Mouse (Mus musculus) heart, postnatal 0 days (tissue): Measurements from ENCODE around the gene Cx3cr1. TPM values are rescaled to one million over a fixed set of nuclear protein-coding genes. Genes with fewer than 3 reads are reported as not detected.

Experiments
- ATAC-seq: fragments of 200-750 bp; cut with Nextera tagmentation; 2 replicates; pipeline ENCODE4 v1.8.0; 2017; ENCODE audit warnings: low read depth, moderate number of reproducible peaks, moderate library complexity; ENCODE audit not compliant: insufficient read depth
- DNase-seq: peaks from one replicate; pipeline ENCODE4 v3.0.0-alpha.2; 2016; ENCODE audit warnings: low spot score
- H3K27ac ChIP-seq: fragments of 300-500 bp; sonication (generic); 2 replicates; pipeline ENCODE4 v1.5.1; 2014; ENCODE audit warnings: low read depth, mild to moderate bottlenecking
- H3K27me3 ChIP-seq: fragments of 300-500 bp; sonication (generic); 2 replicates; pipeline ENCODE4 v1.6.1; 2014; ENCODE audit warnings: low read length, mixed read lengths; ENCODE audit not compliant: control insufficient read depth, insufficient read depth
- H3K36me3 ChIP-seq: fragments of 300-500 bp; sonication (generic); replicated peaks from 2 replicates; pipeline ENCODE4 v1.6.1; 2014; ENCODE audit warnings: low read length, mixed read lengths; ENCODE audit not compliant: control insufficient read depth, insufficient read depth
- H3K4me1 ChIP-seq: fragments of 300-500 bp; sonication (generic); 2 replicates; pipeline ENCODE4 v1.6.1; 2014; ENCODE audit warnings: antibody characterized with exemption; ENCODE audit not compliant: control insufficient read depth, insufficient read depth
- H3K4me2 ChIP-seq: fragments of 300-500 bp; sonication (generic); 2 replicates; pipeline ENCODE4 v1.6.1; 2014; ENCODE audit warnings: low read depth, mild to moderate bottlenecking, low read length, moderate library complexity
- H3K4me3 ChIP-seq: fragments of 300-500 bp; sonication (generic); 2 replicates; pipeline ENCODE4 v1.5.1; 2014; ENCODE audit warnings: low read depth, low read length
- H3K9ac ChIP-seq: fragments of 300-500 bp; sonication (generic); replicated peaks from 2 replicates; pipeline ENCODE4 v1.6.1; 2014; ENCODE audit warnings: low read depth, low read length, mixed read lengths
- H3K9me3 ChIP-seq: fragments of 300-500 bp; sonication (generic); replicated peaks from 2 replicates; pipeline ENCODE4 v1.6.1; 2016; ENCODE audit warnings: low read length; ENCODE audit not compliant: control insufficient read depth
- CTCF ChIP-seq: IDR thresholded peaks from 2 replicates; pipeline ENCODE4 v1.5.1; 2016; ENCODE audit warnings: antibody characterized with exemption, control low read depth, low read depth
- EP300 ChIP-seq: IDR thresholded peaks from 2 replicates; pipeline ENCODE4 v1.6.1; 2016; ENCODE audit warnings: antibody characterized with exemption, low read depth
- WGBS: fragments of 180-500 bp; shearing (Covaris S2); extraction: QIAGEN DNeasy Blood & Tissue Kit; methylation state at CpG from one replicate; pipeline ENCODE4 v1.1.7; 2014; 5-methylcytosine and 5-hydroxymethylcytosine counted together
- polyA plus RNA-seq: library from polyadenylated mRNA; unstranded; fragments of >200 nt; fragmentation: Nextera tagmentation; extraction: Ambion mirVana; gene quantifications from 2 replicates; pipeline ENCODE4 v1.2.1, GENCODE M21; 2015
- total RNA-seq: library from RNA; depleted of rRNA; stranded (reverse); fragments of >200 nt; gene quantifications from 2 replicates; pipeline ENCODE4 v1.2.3, GENCODE M21; 2014; ENCODE audit warnings: low replicate concordance

The Cx3cr1 gene
- total and polyA plus RNA-seq, 2 experiments from 2014 or later: 4.7 to 5.2 TPM

GRCm38 (mm10) chr9:119962216-119962615, 107.5 kb downstream of the Cx3cr1 start:
- Histone ChIP-seq H3K27me3 (no peaks in the 10 kb centered on the region), H3K4me1 (peaks cover 9% of the 10 kb centered on the region), H3K36me3 (no peaks in the 10 kb centered on the region), H3K4me3 (no peak overlapping the region), H3K27ac (no peak overlapping the region), H3K9ac (no peak overlapping the region), H3K9me3 (no peaks in the 10 kb centered on the region), H3K4me2 (no peak overlapping the region)
- no peak for ATAC-seq
- TF ChIP-seq CTCF (no peak), EP300 (no peak)
- no peak for DNase-seq
- WGBS: 66% methylated on average over 4 of the region's 4 CpGs

GRCm38 (mm10) chr9:119958835-119959234, 110.8 kb downstream of the Cx3cr1 start:
- Histone ChIP-seq H3K4me2 (no peak overlapping the region), H3K4me3 (no peak overlapping the region), H3K9ac (no peak overlapping the region), H3K27ac (no peak overlapping the region), H3K9me3 (no peaks in the 10 kb centered on the region), H3K27me3 (no peaks in the 10 kb centered on the region), H3K4me1 (peaks cover 9% of the 10 kb centered on the region), H3K36me3 (no peaks in the 10 kb centered on the region)
- WGBS: 64% methylated on average over 9 of the region's 9 CpGs
- no peak for TF ChIP-seq EP300
- no peak for TF ChIP-seq CTCF
- DNase-seq: no peak
- no peak for ATAC-seq

- ATAC-seq: no peak
- no peaks in the 10 kb centered on the region for H3K27me3 ChIP-seq
- H3K4me1 ChIP-seq: no peaks in the 10 kb centered on the region
- H3K9ac ChIP-seq: no peak overlapping the region
- H3K9me3 ChIP-seq: no peaks in the 10 kb centered on the region
- no peak overlapping the region for H3K4me2 ChIP-seq
- WGBS: 80% methylated on average over 9 of the region's 9 CpGs
- no peak overlapping the region for H3K4me3 ChIP-seq
- DNase-seq: no peak
- TF ChIP-seq CTCF: no peak
- no peak for TF ChIP-seq EP300
- H3K27ac ChIP-seq: no peak overlapping the region
- H3K36me3 ChIP-seq: no peaks in the 10 kb centered on the region
These were observed 118.3 kb downstream of the Cx3cr1 start for GRCm38 (mm10) chr9:119951388-119951787.

GRCm38 (mm10) chr9:119950434-119950833, 119.2 kb downstream of the Cx3cr1 start:
- Histone ChIP-seq H3K4me3 (no peak overlapping the region), H3K27me3 (no peaks in the 10 kb centered on the region), H3K27ac (no peak overlapping the region), H3K9me3 (no peaks in the 10 kb centered on the region), H3K9ac (no peak overlapping the region), H3K4me1 (no peaks in the 10 kb centered on the region), H3K36me3 (no peaks in the 10 kb centered on the region), H3K4me2 (no peak overlapping the region)
- DNase-seq (no peak), ATAC-seq (no peak)
- TF ChIP-seq EP300 (no peak), CTCF (no peak)
- WGBS: 35% methylated on average over 6 of the region's 6 CpGs

- Histone ChIP-seq H3K27ac (no peak overlapping the region), H3K4me2 (no peak overlapping the region), H3K27me3 (no peaks in the 10 kb centered on the region), H3K4me1 (no peaks in the 10 kb centered on the region), H3K36me3 (no peaks in the 10 kb centered on the region), H3K9me3 (no peaks in the 10 kb centered on the region), H3K9ac (no peak overlapping the region), H3K4me3 (no peak overlapping the region)
- TF ChIP-seq EP300: no peak
- no peak for TF ChIP-seq CTCF
- DNase-seq (no peak), ATAC-seq (no peak)
- WGBS: 36% methylated on average over 3 of the region's 3 CpGs
These were observed 120.9 kb downstream of the Cx3cr1 start for GRCm38 (mm10) chr9:119948804-119949203.

GRCm38 (mm10) chr9:119945173-119945900, 124.3 kb downstream of the Cx3cr1 start:
- Histone ChIP-seq H3K36me3 (no peaks in the 10 kb centered on the region), H3K4me1 (no peaks in the 10 kb centered on the region), H3K27me3 (no peaks in the 10 kb centered on the region), H3K27ac (no peak overlapping the region), H3K9ac (no peak overlapping the region), H3K4me3 (no peak overlapping the region), H3K4me2 (no peak overlapping the region), H3K9me3 (no peaks in the 10 kb centered on the region)
- WGBS: 66% methylated on average over 12 of the region's 12 CpGs
- ATAC-seq (no peak), DNase-seq (no peak)
- TF ChIP-seq EP300: no peak
- TF ChIP-seq CTCF: peak; percentile 51
